ENCODE assay signal across 8 mouse cellular contexts in the genomic region with DNA sequence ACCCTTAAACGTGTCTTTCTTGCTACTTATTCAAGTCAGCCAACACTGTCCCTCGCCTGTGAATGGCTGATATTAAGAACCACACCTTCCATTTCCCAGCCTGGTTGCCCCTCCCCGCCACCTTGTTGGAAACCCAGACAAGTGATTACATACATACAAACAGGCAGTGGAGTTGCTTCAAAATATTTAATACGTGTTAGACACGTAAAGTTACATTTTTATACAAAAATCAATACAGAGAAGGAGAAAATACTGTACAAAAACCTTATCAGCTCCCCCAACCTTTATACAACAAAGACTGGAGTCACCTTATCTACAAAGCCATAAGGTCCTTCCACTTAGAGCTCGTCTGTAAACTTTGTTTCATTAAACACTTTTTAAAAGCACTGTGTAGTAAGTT. TPM values are rescaled to one million over a fixed set of nuclear protein-coding genes. Genes with fewer than 3 reads are reported as not detected.
DNase-seq lines count a peak whose midpoint lies in the region; ATAC-seq lines count a peak whose summit lies in the region.

No protein-coding gene starts in this region.

- peak; percentile 62 for ATAC-seq in liver, embryonic 12.5 days

- WGBS in forebrain, embryonic 10.5 days, result 38% methylated on average over 6 of the region's 6 CpGs
- WGBS in liver, embryonic 12.5 days (ENCODE audit: insufficient replicate concordance), result 10% methylated on average over 6 of the region's 6 CpGs

- H3K27me3 ChIP-seq in forebrain, embryonic 10.5 days (ENCODE audit: poor library complexity, severe bottlenecking), result peaks cover 10% of the 10 kb centered on the region; the same call in 1 of the 2 replicates
- 0 out of 2 replicates have a peak, but pooled peaks cover 4% of the 10 kb centered on the region for H3K27me3 ChIP-seq in liver, embryonic 12.5 days (replicated peaks)

- peak overlapping the region; percentile 79 for H3K4me3 ChIP-seq in forebrain, embryonic 10.5 days
- H3K4me3 ChIP-seq in liver, embryonic 12.5 days, result peak overlapping the region; percentile 98

- H3K9ac ChIP-seq in liver, embryonic 12.5 days, result peak overlapping the region; percentile 100

- peak overlapping the region; percentile 87 for H3K4me2 ChIP-seq in liver, embryonic 12.5 days

- DNase-seq in spleen, adult 12 weeks (ENCODE audit: low spot score), result peak; percentile 59
- no peak for DNase-seq in spleen, adult 18-20 months
- DNase-seq in forebrain, embryonic 10.5 days (ENCODE audit: extremely low spot score, low spot score), result no peak
- DNase-seq in spleen, postnatal 10 days (ENCODE audit: low spot score in 2 of 2), result peak; percentile 38 to 74
- DNase-seq in right cerebral cortex, postnatal 25 days, result no peak
- no peak for DNase-seq in cerebellum, adult 11 months
- DNase-seq in right cerebral cortex, postnatal 10 days (ENCODE audit: low spot score in 2 of 2), result no peak

- peaks cover 19% of the 10 kb centered on the region for H3K36me3 ChIP-seq in forebrain, embryonic 10.5 days (replicated peaks)
- no peaks in the 10 kb centered on the region for H3K36me3 ChIP-seq in liver, embryonic 12.5 days

- H3K27ac ChIP-seq in forebrain, embryonic 10.5 days, result peak overlapping the region; percentile 98
- peak overlapping the region; percentile 94 for H3K27ac ChIP-seq in liver, embryonic 12.5 days

- H3K9me3 ChIP-seq in forebrain, embryonic 10.5 days, result no peaks in the 10 kb centered on the region
- H3K9me3 ChIP-seq in liver, embryonic 12.5 days (replicated peaks), result no peaks in the 10 kb centered on the region

- peaks cover 51% of the 10 kb centered on the region for H3K4me1 ChIP-seq in forebrain, embryonic 10.5 days
- peaks cover 41% of the 10 kb centered on the region for H3K4me1 ChIP-seq in liver, embryonic 12.5 days

RNA-seq across cellular contexts. Expression of a gene that starts 2.1 kb away (rescaled TPM):
- polyA plus RNA-seq in forebrain, embryonic 10.5 days (2016; fragmentation: Nextera tagmentation; extraction: Ambion mirVana), result 3.6 and 4.1 TPM in 2 replicates
- 6.1 and 6.9 TPM in 2 replicates for polyA plus RNA-seq in liver, embryonic 12.5 days (2016; fragmentation: Nextera tagmentation; extraction: Ambion mirVana)

RNA-seq across cellular contexts. Expression of a gene that starts 49.3 kb away (rescaled TPM):
- polyA plus RNA-seq in forebrain, embryonic 10.5 days (2016; fragmentation: Nextera tagmentation; extraction: Ambion mirVana), result 0.36 and 0.47 TPM in 2 replicates
- polyA plus RNA-seq in liver, embryonic 12.5 days (2016; fragmentation: Nextera tagmentation; extraction: Ambion mirVana), result 0.49 and 0.62 TPM in 2 replicates

Comparison
In these comparisons a context has a peak if more than half of its experiments do, and no peak if none do; other contexts are left out.
1. DNase-seq: peak in spleen, adult 12 weeks (single experiment) and spleen, postnatal 10 days (2 of 2); none in spleen, adult 18-20 months (0 of 2), forebrain, embryonic 10.5 days (single experiment), right cerebral cortex, postnatal 25 days (single experiment), cerebellum, adult 11 months (single experiment) and right cerebral cortex, postnatal 10 days (0 of 2).